Mouse (Mus musculus) testis, adult 2 months (tissue): ENCODE data around the gene Cxadr. TPM values are rescaled to one million over a fixed set of nuclear protein-coding genes. Genes with fewer than 3 reads are reported as not detected.
A peak's percentile ranks its signal among the peaks of the same experiment; 100 is the strongest.

Source experiments
- H3K27ac ChIP-seq: fragments of 200-500 bp; 2 replicates; pipeline ENCODE4 v1.5.1; 2012; ENCODE audit warnings: low read depth, low read length; ENCODE audit not compliant: control insufficient read depth, insufficient read depth
- H3K27me3 ChIP-seq: fragments of 200-500 bp; 2 replicates; pipeline ENCODE4 v1.6.1; 2012; ENCODE audit warnings: mild to moderate bottlenecking, low read length, moderate library complexity; ENCODE audit not compliant: control insufficient read depth, insufficient read depth
- H3K36me3 ChIP-seq: fragments of 200-500 bp; 2 replicates; pipeline ENCODE4 v1.6.1; 2012; ENCODE audit warnings: mild to moderate bottlenecking, low read length; ENCODE audit not compliant: control insufficient read depth, insufficient read depth
- H3K4me1 ChIP-seq: fragments of 200-500 bp; 2 replicates; pipeline ENCODE4 v1.6.1; 2012; ENCODE audit warnings: low read length; ENCODE audit not compliant: control insufficient read depth, insufficient read depth
- H3K4me3 ChIP-seq: fragments of 200-500 bp; 2 replicates; pipeline ENCODE4 v1.5.1; 2012; ENCODE audit warnings: low read depth, mild to moderate bottlenecking, low read length, moderate library complexity, mixed read lengths; ENCODE audit not compliant: control insufficient read depth
- CTCF ChIP-seq: fragments of 200-500 bp; IDR thresholded peaks from 2 replicates; pipeline ENCODE4 v1.5.1; 2012; ENCODE audit warnings: low read depth, mild to moderate bottlenecking, inconsistent platforms, low read length, moderate library complexity; ENCODE audit not compliant: control insufficient read depth, insufficient read depth, insufficient replicate concordance
- POLR2A ChIP-seq: fragments of 200-500 bp; IDR thresholded peaks from 2 replicates; pipeline ENCODE4 v1.6.1; 2012; ENCODE audit warnings: low read depth, mild to moderate bottlenecking, inconsistent platforms, low read length, moderate library complexity; ENCODE audit not compliant: control insufficient read depth
- polyA plus RNA-seq: library from polyadenylated mRNA; depleted of rRNA; stranded (reverse); fragments of >200 nt; gene quantifications from 2 replicates; pipeline ENCODE4 v1.2.3, GENCODE M21; 2012

Gene Cxadr
- polyA plus RNA-seq, 1 experiment, result 0.93 TPM

GRCm38 (mm10) chr16:78373743-78374142 lies 72.5 kb downstream of the Cxadr start:
- peaks cover 9% of the 10 kb centered on the region for H3K4me1 ChIP-seq
- no peak overlapping the region for H3K4me3 ChIP-seq
- H3K27me3 ChIP-seq, result no peaks in the 10 kb centered on the region
- no peak for TF ChIP-seq CTCF
- TF ChIP-seq POLR2A, result no peak
- no peak overlapping the region for H3K27ac ChIP-seq
- H3K36me3 ChIP-seq, result no peaks in the 10 kb centered on the region

- Histone ChIP-seq H3K36me3 (no peaks in the 10 kb centered on the region), H3K27ac (peak overlapping the region; percentile 39; the same call in 1 of the 2 replicates)
- TF ChIP-seq POLR2A (no peak), CTCF (no peak)
Measured at GRCm38 (mm10) chr16:78375222-78375621, 73.9 kb downstream of the Cxadr start.

GRCm38 (mm10) chr16:78375821-78376691 lies 74.8 kb downstream of the Cxadr start:
- H3K4me1 ChIP-seq, result peaks cover 9% of the 10 kb centered on the region
- TF ChIP-seq POLR2A, result peak; percentile 42; the same call in 1 of the 2 replicates
- no peak for TF ChIP-seq CTCF
- H3K27me3 ChIP-seq, result no peaks in the 10 kb centered on the region
- H3K27ac ChIP-seq, result peak overlapping the region; percentile 39
- H3K36me3 ChIP-seq, result no peaks in the 10 kb centered on the region
- H3K4me3 ChIP-seq, result peak overlapping the region; percentile 84

More at GRCm38 (mm10) chr16:78375222-78375621, 73.9 kb downstream of the Cxadr start:
- H3K4me3 ChIP-seq, result peak overlapping the region; percentile 43; the same call in 1 of the 2 replicates
- H3K27me3 ChIP-seq, result no peaks in the 10 kb centered on the region
- peaks cover 9% of the 10 kb centered on the region for H3K4me1 ChIP-seq

GRCm38 (mm10) chr16:78376745-78377570 lies 75.7 kb downstream of the Cxadr start, which contains the start of gene Btg3:
TSS of gene Btg3 (minus strand) at chr16:78377192.
- TF ChIP-seq CTCF (no peak), POLR2A (no peak; the same call in 1 of the 2 replicates)
- peak within 1 kb of the TSS; percentile 84 for H3K4me3 ChIP-seq
- H3K36me3 ChIP-seq, result no peaks in the 10 kb centered on the region
- peak within 1 kb of the TSS; percentile 85 for H3K27ac ChIP-seq
- peaks cover 9% of the 10 kb centered on the region for H3K4me1 ChIP-seq
- H3K27me3 ChIP-seq, result no peaks in the 10 kb centered on the region

- no peak overlapping the region for H3K4me3 ChIP-seq
- TF ChIP-seq POLR2A (no peak), CTCF (no peak)
- H3K27me3 ChIP-seq, result no peaks in the 10 kb centered on the region
- H3K4me1 ChIP-seq, result peaks cover 9% of the 10 kb centered on the region
- no peak overlapping the region for H3K27ac ChIP-seq
- no peaks in the 10 kb centered on the region for H3K36me3 ChIP-seq
Measured at GRCm38 (mm10) chr16:78378493-78378892, 77.2 kb downstream of the Cxadr start.

GRCm38 (mm10) chr16:78389122-78389521 lies 87.8 kb downstream of the Cxadr start:
- Histone ChIP-seq H3K4me3 (no peak overlapping the region), H3K36me3 (no peaks in the 10 kb centered on the region), H3K27me3 (no peaks in the 10 kb centered on the region), H3K4me1 (no peaks in the 10 kb centered on the region), H3K27ac (no peak overlapping the region)
- no peak for TF ChIP-seq CTCF
- TF ChIP-seq POLR2A, result no peak

GRCm38 (mm10) chr16:78389986-78390385 lies 88.7 kb downstream of the Cxadr start:
- no peaks in the 10 kb centered on the region for H3K4me1 ChIP-seq
- H3K27me3 ChIP-seq, result no peaks in the 10 kb centered on the region
- H3K4me3 ChIP-seq, result no peak overlapping the region
- TF ChIP-seq POLR2A (no peak), CTCF (no peak)
- H3K27ac ChIP-seq, result no peak overlapping the region
- no peaks in the 10 kb centered on the region for H3K36me3 ChIP-seq
